Mouse (Mus musculus) kidney, postnatal 25 days (tissue): ENCODE results near the gene Hspb11.

Experiments
- DNase-seq, 2 experiments: peaks; one replicate each; pipeline ENCODE4 v3.0.0; 2021; ENCODE audit warnings: mixed read lengths in 2 of 2

The Hspb11 gene

DNA sequence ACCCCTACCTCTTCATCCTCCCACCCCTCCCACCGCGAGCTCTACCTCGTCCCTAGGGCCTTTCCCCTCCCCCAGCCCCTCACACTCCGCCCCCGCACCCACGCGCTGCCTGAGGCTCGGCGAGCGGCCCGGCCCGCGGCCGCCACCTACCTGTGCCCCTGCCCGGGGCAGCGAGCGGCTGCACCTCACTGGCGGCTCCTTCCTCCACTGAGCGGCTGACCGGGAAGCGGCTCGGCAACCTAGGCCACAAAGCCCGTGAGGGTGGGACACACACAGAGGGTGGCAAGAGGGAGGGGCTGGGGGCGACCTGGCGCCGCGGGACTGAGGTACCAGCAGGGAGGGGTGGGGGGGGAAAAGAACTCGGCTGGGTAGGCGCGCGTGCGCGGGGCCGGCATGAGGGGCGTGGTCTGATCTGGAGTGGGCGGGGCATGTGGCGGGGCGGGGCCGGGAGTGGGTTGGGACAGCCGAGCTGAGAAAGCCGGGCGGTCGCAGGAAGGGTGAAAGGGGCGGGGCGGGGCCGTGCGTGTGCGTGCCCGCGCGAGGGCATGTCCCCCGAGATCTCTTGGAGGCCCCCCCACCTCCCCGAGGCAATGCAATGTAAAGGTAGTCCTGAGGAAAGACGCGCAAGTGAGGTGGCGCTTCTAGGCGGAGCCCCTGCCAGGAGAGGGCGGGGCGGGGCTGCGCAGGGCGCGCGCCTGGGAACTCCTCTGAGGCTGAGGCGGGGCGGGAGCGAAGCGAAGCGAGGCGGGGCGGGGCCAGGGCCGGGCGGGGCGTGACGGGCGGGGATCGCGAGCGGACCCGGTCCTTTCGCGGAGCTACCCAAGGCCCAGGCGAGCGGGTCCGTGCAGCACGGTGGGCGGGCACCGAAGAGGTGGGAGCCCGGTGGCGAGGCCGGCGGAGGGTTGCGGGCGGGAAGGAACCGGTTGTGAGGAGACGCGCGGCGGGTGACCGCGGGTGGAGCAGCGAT lies at the start of gene Hspb11, which contains the start of gene Lrrc42:
Hspb11 (plus strand) TSS at position 469 of the 967 bp plus-strand sequence.
Lrrc42 (minus strand) TSS at position 408 of the 967 bp plus-strand sequence.
- DNase-seq, result peak; percentile 97 to 98

DNA sequence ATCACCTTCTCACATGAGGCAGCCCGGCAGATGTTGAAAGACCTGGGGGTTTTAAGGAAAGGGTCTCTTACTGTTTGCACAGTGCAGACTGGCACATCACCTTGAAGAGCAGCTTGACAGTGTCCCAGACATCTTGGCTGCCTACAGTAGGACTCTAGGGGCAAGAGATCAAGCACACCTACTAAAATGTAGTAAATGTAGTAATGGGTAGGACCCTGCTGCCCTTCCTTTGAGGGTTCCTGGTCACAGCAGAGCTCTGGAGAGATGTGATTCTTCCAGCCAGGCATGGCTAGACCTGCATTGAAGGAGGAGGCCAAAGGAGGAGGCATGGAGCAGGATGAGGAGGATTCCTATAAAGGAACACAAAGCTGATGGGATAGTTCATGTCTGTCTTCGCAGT lies 46.4 kb upstream of the Hspb11 start:
- DNase-seq, result no peak

DNA sequence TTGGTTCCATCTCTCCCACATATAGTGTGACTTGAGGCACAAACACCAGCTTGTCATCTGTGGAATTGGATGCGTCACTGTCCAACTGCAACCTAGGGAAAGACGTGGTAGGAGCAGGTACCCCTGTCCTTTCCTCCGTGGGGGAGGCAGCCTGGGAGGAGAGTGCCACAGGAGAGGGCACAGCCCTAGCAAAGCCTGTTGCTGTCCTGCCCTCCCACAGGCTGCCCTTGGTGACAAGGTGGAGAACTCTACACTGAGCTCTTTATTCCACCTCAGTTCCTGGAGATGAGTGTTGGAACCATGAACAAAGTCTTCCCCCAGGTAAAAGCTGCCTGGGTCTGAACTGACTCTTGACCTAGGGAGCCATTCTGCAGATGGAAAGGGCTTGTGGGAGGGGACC lies 44.5 kb upstream of the Hspb11 start, which contains the start of gene Ldlrad1:
Ldlrad1 (plus strand) TSS at position 301 of the 400 bp plus-strand sequence.
- no peak for DNase-seq

DNA sequence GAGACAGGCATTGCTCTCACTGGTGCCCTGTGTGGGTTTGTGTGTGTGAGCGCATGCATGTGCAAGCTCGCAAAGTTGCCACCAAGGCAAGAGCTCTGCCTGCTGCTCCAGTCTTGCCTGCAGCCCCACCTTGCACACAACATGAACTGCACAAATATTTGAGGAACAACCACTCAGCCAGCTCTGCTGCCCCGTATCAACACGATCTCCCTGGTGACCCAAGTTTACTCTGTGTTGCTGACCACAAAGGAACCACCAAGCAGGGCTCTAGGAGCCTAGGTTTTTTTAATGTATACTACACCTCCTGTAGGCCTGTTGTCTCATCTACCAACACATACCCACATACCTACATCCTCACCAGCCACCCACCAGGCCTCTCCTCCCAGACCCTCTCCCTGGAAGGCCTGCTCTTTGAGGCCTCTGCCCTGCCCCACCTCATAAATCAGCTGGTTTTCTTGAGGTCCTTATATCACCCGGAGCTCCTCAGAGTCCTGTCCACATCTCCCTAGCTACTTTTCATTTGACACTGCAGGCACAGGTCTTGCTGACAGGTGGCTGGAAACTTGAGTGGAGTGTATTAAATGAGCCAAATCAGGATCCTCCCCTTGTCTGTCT lies 42.8 kb upstream of the Hspb11 start:
- no peak for DNase-seq

DNA sequence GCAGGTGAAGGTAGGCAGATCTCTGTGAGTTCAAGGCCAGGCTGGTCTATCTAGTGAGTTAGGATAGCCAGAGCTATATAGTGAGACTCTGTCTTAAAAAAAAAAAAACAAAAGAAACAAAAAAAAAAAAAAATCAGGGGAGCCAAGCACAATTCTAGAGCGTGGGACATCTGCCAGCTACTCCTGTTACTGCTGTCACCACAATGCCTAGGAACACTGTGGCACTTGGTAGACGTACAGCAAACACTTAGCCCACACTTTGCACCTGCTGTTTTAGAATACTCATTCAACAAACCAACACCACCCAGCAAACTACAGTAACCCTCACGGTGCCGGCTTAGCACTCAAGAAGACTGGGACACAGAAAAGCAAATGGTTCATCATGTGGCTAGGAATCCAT lies 41.9 kb upstream of the Hspb11 start:
- DNase-seq, result no peak

DNA sequence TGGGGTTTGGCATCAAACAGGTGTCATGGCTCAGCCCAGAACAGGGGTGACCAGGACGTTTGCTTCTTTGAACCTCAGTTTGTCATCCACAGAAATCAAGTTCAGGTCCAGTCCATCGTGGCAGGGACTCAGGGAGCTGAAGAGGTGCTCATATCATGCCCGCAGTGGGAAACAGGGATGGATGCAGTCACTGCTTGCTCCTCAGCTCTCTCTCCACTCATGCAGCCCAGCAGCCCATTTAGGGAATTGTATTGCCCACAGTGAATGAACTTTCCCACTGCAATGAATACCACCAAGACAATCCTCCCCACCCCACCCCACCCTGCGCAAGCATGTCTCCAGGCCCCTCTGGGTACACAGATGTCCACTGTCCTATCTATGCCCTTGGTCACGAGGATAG lies 41.5 kb upstream of the Hspb11 start:
- DNase-seq, result no peak

DNA sequence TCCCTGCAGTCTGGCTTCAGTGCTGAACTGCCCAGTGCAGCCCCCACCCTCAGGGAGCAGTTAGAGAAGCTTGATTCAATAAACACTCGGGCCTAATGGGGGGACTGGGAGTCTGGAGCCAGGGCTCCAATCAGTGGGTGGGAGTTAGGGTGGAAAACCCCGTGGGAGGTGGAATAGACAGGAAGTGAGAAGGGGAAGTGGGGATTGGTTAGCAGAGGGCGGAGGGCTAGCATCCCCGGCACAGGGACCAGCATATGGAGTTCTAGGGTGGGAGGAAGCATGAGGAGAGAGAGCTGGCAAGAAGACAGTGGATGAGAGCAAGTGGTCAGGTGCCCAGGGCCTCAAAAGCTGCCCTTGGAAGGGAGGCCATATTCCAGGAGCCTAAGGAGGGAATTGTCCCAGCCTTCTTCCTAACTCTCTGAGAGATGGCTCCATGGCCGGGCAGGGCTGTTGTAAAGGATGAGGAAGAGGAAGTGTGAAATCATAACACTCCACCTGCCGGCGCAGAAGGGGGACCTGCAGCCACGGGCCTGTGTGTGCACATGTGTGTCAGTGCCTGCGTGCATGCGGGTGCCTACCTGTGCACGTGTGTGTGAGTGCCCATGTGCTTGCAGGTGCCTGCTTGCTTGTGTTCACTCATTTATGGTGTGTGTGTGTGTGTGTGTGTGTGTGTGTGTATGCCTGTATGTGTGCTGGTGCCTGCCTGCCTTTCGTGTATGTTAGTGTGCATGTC lies 39.9 kb upstream of the Hspb11 start:
- no peak for DNase-seq

DNA sequence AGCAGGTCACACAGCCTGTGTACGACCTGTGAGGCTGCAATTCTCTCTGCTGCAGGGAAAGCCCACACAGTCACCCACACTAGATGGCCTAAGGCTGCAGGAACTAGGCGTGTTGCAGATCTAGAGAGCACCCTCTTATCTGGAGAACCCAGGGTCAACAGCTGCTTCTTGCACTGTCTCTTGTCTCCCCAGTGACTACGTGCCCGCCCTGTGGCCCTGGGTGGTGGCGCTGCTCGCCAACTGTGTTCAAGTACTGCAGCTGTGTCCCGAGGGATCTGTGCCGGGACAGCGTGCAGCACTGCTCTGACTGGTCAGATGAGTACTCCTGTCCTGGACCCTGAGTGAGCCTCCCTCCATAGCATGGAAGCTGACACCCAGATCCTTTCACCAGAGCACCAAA lies 35.8 kb upstream of the Hspb11 start:
- DNase-seq, result no peak

DNA sequence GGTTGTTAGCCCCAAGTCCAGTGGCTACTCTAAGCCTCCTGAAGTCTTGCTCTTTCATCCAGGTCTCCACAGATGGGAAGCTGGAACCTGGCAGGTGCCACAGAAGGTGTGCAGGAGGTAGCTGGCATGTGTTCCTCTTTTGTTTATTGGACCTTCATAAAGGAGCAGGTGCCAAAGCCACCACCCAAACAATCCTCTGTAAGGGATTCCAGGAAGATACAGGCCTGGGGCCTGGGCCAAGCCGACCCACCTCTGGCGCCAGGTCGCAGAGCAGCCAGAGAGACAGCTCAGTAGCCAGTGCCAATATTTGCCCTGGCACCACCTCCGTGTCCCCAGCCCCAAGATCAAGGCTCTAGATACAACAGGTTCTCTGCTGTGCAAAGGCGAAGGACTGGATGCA lies 31.9 kb upstream of the Hspb11 start:
- DNase-seq, result no peak

DNA sequence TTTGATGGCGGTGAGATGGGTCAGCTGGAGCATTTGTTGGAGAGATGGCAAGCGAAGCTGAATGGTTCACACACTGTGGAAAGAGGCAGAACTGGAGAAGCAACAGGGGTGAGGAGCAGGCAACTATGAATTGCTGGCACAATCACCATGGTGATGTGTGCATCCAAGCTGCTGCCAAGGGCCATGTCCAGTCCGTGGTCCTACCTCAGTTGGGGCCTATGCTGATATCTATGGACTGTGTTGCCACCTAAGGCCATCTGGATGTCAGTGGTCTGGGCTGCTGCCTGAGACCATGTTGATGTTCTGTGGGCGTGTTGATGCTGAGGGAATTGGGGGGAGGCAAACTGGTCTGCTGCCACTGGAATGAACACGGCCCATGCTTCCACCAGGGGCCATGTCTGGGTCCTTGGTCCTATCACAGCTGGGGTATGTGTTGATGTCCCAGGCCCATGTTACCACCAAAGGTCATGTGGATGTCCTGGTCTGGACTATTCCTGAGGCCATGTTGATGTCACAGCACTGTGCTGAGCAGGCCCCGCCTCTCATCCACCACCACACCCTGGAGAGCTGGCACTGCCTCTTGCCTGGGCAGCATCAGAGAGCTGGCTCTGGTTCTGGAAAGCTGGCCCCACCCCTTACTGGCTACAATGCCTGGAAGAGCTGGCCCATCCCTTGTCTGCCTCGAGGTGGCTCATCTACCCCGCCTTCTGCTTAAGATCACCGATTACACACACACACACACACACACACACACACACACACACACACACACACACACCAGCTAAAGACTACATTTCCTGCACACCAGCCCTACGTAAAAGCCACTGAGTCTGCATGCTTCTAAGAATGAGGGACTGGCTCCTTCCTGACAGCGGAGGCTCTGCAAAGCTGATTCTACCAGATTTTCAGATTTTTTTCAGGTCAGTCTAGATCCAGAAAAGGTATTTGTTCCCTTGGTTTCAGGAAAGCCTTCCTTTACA lies 29.9 kb upstream of the Hspb11 start:
- DNase-seq, result peak in 1 of 2 experiments; percentile 52

DNA sequence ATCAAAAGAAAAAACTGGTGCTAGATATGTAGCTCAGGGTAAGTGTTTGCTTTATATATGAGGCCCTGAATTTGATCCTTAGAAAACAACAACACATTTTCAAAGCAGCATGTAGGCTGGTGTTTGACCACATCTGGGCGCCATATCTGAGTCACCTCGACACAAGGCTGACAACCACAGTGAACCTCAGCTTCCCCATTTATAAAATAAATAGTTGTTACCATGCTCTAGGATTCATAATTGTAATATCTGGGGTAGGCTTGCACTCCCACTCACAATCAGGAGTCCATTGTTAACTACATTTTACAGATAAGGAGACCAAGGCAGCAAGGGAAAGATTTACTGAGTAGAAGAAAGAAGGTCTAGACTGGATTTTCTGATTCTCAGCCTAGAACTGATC lies 27.1 kb upstream of the Hspb11 start:
- no peak for DNase-seq

DNA sequence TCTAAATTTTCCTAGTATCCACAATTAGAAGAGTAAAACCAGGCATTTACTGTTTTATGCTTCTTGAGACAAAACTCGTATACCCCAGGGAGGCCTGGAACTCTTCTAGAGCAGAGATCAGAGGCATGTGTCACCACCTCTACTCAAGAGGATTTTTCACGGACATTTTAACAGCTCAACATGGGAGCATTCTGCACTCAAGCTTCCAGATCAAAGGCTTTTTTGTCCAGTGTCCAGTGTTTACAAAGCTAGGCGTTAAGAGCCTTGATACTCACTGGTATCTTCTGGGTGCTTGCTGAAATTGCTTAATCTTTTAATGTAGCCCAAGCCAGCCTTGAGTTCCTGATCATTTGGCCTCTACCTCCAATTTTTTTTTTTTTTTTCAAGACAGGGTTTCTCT lies 21.2 kb upstream of the Hspb11 start:
- DNase-seq, result no peak

DNA sequence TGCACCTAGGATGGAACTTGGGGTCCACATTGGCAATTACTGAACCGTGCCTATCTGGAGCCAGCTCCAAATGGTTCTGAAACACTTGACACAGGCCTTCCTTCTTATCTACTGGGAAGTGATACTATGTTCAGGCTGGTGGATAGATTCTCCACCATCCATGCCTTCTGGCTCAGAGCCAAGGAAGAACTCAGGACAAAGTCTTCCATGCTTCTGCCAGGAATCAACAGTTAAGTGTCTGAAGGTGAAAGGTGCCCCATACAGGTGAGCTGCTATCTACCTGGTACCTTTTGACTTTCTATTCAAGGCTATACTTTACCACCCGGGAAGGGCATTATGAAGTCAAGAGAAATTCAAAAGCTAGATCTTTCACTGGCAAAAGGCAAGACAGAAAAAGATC lies 15.1 kb upstream of the Hspb11 start:
- DNase-seq, result no peak

DNA sequence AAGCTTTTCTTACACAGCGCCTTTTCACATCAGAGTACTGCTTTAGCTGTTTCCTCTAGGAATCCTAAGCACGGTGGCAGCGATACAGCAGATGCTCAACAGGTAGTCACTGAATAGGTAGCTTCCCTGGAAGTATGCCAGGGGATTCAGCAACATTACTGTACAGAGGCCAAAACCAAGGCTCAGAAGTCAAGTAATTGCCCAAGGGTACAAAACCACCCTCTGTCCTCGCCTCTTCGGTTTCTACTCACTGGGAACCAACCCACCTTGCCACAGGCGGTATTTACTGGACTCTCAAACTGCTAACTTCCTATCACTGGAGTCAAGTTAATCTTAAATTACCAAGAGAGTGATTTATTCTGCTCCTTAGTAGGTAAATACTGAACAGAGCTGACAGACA lies 13.2 kb upstream of the Hspb11 start:
- no peak for DNase-seq

DNA sequence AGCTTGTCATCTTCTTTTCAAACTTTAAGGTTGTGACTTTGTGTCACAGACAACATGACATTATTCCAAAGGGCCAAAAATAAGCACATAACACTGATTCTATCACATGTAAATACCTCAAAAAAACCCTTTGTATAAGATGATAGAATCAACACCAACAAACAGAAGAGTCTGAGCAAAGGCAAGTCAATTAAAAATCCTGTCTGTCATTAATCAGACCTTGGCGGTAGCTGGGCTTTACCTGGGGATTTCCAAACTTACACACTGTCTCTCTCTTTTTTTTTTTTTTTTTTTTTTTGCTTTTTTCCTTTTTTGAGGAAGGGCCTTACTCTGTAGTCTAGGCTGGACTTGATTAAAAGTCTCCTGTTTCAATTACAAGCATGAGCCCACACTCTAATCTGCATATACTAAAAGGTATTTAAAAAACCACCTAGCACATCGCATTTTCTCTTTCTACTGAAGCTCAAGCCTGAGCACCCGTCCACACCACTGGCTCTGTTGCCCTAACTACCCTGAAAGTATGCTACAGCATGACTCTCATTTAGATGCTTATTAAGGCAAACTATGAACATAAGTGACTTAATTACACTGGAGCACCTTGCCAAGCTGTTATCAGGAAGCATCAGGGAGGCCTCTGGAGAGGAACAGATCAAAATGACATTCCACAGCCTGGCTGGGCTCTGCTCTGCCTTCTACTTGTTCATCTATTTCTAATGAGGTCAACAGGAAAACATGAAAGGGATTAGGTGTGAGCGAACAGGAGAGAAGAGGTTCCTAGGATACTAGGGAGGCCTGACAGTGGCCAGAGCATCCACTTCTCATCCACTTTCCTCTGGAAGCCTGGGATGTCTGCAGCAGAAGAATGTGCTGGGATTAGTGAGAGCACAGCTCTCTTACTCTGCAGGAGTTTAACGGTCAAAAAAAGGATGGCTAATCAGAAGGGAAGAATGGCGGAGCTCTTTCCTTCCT lies 9.7 kb upstream of the Hspb11 start:
- DNase-seq, result no peak

DNA sequence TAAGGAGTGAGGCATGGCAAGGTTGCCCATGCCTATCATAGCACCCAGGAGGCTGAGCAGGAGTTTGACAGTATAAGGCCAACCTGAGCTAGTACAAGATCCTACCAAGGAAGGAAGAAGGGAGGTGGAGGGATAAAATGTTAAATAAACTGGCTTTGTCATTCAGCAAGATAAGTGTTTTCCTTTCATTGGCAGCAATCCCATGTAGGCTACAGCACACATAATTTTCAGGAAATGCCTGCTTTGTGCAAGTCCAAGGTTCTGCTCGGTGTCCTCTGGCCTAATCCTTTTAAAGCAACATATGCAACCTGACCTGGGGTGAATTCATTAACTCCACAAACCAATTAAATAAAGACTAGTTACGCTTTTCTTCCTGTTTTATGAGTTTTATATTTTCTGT lies 8.0 kb upstream of the Hspb11 start:
- DNase-seq, result no peak

DNA sequence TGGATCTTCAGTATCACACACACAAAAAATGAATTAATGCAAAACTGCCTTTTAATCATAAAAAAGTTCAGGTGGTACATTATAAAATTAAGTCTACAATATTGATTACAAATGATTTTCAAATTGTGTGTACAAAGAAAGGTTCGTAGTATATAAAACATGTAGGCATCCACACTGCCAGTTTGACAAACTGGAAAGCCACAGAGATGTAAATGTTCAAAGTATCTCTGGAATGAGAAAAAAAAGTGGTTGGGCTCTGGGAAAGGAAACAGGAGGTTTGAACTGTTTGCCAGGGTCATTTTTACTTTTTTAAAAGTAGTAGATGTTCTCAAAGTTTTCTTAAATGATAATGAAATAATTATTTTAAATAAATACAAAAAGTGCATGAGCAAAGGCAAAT lies 7.4 kb upstream of the Hspb11 start:
- DNase-seq, result no peak

DNA sequence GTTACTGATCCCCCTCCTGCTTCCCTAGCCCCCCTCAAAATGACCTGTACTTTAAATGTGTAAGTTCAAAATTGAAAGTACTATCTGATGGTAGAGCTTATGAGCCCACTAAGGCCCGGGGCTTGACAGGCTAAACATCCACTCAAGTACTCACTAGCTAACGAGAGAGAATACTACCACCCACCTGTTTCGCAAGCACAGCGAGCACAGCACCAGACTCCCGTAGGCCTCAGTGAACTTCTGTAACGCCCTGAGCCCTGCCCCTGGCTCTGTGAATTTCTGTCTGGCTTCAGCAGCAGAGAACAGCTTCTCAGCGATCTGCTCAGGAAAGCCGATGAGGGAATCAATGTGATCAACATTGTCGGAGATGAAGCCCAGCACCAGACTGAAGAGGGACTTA lies 6.3 kb upstream of the Hspb11 start:
- no peak for DNase-seq

DNA sequence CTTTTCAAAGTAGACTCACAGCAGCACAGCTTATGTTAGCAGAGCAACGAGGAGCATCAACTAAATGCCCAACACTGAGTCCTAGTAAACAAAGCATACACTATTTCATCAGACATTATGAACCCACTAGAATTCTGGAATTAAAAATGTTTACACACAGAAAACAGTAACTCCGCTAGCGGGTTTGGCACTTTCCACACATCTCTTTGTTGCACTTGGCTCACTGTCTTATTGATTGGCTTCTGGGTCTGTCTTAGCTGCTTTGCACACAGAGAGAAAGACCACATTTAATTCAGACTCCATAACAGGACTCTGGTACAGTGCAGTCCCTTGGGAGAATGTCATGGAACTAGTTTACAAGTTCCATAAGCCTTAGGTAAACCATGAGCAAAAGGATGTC lies 5.3 kb upstream of the Hspb11 start:
- no peak for DNase-seq

DNA sequence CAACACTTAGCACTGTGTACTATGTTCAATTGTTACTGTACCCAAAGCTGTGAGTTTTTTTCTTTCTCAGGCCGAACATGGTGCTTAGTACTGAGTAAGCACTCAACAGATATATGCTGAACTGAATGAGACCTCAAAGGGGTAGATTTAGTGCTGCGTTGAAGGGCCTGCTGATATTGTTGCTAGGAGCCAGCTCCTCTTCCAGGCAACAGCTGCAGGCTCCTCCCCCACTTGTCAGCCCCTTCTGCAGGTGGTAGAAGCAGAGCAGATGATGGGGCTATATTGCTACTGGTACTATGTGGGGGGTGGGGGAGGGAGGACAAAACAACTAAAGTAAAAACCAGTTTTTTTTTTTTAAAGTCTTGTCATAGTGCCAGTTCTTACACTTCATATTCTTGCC lies 3.9 kb upstream of the Hspb11 start:
- no peak for DNase-seq

DNA sequence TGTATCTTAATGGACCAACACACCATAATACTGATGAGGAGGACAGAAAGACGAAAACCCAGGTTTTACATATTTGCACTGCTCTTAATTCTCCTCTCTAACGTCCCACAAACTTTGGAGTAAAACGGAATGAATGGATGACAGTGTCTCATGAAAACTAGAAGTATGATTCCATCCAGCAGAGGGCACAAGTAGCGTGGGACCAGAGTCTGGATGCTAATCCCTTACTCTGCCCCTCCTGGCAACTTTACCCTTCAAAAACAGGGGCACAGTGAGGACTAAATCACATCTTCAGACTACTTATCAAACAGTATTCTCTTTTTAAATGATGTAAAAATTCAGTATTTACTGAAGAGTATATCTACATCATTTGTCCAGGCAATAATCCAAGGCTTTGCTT lies 2.9 kb upstream of the Hspb11 start:
- peak; percentile 42 to 66 for DNase-seq
